Mouse (Mus musculus): Measurements from ENCODE around the gene Hrg. TPM values are rescaled to one million over a fixed set of nuclear protein-coding genes. Genes with fewer than 3 reads are reported as not detected.
"Not testable (repeated sequence)": the region's sequence is repeated elsewhere in the genome, so short reads cannot be mapped to it uniquely, and the experiment has no call there.

Hrg gene
- total RNA-seq (2022), result not detected

DNA sequence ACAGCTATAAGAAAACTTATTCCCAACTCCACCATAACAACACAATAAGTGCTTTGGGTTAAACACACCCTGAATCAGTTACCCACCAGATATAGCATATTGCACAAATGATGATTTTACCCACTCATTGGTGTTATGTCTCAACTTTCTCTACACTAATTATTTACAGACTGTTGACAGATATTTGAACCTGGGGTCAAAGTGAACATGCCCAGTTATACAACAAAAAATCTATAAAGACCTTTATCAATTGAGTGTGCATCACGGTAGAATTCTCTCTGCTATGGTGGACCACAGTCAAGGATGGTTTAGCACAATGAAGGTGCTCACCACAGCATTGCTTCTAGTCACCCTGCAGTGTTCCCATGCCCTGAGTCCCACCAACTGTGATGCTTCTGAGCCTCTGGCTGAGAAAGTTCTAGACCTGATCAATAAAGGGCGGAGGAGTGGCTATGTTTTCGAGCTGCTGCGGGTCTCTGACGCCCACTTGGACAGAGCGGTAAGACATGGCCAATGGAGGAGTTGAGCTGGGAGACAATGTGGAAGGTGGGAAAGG lies at the start of gene Hrg:
Gene Hrg (plus strand): TSS at position 233 of the 556 bp plus-strand sequence.
- no peak for DNase-seq (ENCODE audit: low spot score in 2 of 2)

DNA sequence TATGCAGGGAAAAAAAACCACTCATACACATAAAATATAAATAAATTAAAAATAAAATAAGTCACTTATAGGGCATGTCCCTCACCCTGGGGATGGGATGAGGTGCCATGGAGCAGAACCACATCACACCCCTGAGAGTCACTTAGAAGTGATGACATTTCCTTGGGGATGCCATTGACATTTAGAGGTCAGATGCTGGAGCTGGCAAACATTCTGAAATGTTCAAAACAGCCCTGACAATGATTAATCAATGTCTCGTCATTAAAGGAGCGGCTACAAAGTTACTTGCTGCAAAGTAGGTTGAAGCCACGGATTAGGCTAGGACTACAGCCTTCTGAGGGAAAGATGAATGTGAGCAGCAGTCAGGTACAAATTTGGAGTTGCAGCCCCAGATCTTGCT lies 49.5 kb upstream of the Hrg start:
- DNase-seq (ENCODE audit: low spot score in 2 of 2), result no peak

DNA sequence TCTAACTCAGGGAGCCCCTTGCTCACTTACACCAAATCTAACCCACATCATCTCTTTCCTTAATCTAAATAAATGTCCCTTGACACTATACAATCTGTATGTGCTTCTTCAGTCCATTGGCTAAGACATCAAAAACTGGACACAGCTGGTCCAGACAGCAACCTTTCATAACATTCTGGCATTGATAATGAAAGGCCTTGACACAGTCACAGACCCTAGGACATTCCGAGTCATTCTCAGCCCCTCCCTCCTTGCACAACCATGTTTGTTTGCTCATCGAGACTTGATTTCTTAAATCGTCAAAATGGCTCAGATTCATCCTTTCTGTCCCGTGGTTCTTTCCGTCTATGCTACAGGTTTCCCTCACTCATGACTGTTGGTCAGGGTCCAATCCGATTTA lies 41.6 kb upstream of the Hrg start:
- DNase-seq (ENCODE audit: low spot score in 2 of 2), result no peak

DNA sequence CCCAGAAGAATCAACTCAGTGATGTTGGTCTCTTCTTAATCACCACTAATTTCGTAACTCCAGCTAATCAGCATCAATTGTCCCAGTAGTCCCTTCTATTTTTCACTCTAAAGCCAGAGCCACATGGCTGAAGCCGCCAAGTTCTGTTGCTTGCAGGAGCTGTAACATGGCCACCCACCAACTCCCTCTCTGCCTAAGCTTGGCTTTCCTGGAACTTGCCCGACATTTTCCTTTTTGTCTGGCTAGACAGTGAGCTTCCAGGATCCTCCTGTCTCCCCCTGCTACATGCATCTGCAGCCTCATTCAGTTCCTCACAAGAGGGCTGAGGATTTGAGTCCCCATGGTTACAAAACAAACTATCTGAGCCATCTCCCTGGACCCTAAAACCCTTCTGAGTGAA lies 38.9 kb upstream of the Hrg start:
- DNase-seq (ENCODE audit: low spot score in 2 of 2), result peak; percentile 14 to 16

DNA sequence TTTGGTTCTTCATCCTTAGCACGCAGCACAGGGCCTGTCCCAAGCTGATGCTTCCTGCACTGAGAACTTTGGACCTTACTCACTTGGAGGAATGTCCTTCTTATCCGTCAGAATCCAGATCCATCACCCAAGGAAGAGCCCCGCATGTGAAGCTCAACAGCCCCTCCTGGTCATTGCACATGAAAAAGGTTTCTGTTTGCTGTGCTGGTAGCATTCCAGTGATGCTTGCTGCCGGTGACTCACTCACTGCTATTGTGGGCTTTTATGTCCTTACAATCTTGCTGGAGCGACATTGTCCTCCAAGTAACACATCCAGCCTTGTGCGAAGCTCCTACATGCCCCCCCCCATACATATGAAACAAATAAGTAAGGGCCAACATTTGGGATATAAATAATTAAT lies 38.0 kb upstream of the Hrg start:
- no peak for DNase-seq (ENCODE audit: low spot score in 2 of 2)

DNA sequence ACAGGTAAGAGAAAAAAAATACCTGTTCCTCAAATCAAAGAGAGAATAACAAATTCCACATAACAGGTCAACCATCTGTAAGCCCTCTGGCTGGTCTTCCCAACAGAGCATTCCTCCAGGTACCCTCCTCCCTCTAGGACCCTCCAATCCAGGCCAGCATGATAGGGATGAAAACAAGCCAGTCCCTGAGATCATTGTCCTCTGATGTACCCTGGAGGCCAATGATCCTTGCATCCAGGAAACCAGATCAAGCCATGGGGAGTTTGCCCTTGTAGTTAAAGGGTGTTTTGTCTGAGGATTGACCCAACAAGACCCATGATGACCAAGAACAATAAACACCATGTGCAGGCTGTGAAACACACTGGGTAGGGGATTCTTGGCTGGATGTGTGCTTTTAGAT lies 36.6 kb upstream of the Hrg start:
- no peak for DNase-seq (ENCODE audit: low spot score in 2 of 2)

DNA sequence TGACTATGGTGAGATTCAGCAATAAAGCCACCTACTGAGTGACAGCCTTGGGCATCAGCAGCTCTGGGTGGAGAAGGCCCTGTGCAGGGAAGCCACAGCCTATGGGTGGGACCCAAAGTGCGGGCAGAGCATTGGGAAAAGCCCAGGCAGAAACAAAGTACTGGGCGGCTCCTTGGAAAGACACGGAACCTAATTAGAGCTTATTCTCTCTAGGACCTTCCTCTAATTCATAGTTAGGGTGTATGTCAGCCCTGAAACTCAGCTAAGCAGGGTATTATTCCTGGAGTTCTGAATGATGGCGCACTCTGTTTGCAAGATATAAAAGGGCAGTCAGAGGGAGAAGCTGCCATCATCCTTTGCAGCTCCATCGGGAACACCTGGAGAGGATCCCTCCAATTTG lies 32.8 kb upstream of the Hrg start, which contains the start of gene Fetub:
Gene Fetub (plus strand): TSS at position 301 of the 400 bp plus-strand sequence.
- DNase-seq (ENCODE audit: low spot score in 2 of 2), result no peak

DNA sequence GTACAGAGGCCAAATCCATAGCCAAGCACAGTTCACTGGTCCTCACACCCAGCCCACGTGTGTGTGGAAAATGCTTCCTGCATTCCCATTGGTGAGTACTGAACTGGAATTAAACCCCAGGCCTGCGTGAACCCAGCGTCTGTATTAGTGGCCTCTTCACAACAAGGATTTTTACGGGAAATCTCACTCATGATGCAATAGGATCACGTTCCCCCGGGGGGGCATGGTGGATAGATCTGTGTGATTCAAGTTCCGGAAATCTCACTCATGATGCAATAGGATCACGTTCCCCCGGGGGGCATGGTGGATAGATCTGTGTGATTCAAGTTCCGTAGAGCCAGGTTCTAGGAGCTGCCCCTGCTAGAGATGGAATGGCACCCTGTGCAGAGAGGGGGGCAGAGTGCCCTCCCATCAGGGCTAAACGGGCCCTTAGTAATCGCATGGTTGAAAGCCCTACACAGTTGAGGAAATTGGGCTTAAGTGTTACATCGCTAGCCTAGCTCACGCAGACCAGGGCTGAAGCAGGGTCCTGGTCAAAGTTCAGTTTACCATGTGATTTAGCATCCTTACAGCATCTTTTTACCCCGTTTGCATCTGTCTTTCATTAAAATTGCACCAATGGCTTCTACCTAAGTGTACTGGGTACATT lies 32.1 kb upstream of the Hrg start:
- DNase-seq (ENCODE audit: low spot score in 2 of 2), result no peak

DNA sequence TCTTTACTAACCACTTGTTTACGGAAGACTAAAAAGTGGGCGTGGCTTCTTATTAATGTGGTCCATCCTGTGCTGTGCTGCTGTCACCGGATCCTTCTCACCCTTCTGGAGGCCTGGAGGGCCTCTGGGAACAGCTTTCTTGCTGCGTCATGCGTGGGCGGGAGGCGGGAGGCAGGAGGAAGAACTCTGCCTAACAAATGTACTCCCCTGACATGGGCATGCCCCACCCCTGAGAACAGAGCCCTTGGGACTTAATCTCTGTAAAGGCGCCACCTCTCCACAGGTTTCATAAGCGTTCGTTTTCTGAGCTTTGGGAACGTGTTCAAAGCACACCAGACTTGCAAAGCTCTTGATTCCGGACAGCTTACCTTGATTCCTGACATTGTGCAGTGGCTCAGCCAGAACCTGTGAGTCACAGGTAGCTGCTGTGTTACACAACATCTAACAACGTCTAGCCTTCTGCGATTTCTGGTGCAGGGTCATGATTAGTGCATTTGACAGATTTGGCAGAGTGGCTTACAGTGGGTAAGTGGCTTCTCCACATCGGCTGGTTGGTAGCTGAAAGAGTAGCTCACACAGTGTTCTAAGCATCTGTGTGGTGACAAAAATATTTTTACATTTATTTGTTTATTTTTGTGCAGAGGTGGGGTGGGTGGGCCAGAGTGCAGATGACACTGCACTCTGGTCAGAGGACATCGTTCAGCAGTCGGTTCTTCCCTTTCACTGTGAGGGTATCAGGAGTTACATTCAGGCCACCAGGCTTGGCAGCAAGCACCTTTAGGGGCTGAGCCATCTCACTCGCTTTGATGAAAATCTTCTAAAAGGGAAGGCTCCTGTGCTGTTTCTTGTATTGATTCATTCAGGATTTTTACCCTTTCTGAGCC lies 30.7 kb upstream of the Hrg start:
- DNase-seq (ENCODE audit: low spot score in 2 of 2), result no peak

DNA sequence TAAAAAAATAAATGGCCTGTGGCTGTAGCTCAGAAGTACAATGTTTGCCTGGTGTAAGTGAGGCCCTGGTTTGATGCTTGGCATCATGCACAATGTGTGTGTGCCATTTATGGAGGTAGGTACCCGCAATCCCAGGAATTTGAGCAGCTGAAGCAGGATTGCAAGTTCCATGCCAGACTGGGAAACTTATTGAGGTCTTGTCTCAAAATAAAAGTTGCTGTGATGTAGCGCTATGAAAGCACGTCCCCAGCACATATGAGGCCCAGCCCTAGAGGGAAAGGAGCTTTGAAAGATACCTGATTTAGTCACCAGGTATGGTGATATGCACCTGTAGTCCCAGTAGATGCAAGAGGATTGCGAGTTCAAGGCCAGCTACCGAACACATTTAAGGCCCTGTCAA lies 29.1 kb upstream of the Hrg start:
- DNase-seq (ENCODE audit: low spot score in 2 of 2), result no peak

DNA sequence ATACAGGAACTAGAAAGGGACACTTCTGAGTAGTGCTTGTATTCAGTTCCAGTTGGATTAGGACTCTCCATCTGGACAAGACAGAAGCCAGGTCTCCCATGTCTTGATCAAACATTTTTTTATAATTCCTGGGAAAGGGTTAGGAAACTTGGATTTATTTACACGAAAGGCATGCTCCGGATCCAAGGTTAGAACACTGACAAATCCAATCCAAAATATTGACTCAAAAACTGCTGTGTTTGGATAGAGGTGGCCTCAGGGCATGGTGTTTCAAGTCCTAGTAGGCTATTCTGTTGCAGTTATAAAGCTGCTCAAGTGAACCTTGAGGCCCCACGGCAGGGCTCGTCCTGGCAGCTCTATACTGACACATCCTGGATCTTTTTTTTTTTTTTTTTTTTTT lies 28.4 kb upstream of the Hrg start:
- DNase-seq (ENCODE audit: low spot score in 2 of 2), result no peak

DNA sequence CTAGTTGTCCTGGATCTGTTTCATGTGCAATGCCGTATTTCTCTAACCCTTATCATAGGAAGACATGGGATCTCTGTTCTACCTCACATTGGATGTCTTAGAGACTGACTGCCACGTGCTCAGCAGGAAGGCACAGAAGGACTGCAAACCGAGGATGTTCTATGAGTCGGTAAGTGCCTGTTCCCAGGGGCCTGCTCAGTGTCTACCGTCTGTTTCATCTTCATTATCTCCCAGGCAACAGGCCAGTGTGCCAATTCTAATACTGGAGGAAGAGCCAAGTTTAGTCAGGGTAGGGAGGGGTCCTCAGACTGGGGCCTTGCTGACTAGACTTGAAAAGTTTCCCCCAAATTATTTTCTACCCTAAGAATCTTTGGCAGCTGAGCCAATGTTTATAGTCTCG lies 21.3 kb upstream of the Hrg start:
- peak; percentile 64 to 65 for DNase-seq (ENCODE audit: low spot score in 2 of 2)

DNA sequence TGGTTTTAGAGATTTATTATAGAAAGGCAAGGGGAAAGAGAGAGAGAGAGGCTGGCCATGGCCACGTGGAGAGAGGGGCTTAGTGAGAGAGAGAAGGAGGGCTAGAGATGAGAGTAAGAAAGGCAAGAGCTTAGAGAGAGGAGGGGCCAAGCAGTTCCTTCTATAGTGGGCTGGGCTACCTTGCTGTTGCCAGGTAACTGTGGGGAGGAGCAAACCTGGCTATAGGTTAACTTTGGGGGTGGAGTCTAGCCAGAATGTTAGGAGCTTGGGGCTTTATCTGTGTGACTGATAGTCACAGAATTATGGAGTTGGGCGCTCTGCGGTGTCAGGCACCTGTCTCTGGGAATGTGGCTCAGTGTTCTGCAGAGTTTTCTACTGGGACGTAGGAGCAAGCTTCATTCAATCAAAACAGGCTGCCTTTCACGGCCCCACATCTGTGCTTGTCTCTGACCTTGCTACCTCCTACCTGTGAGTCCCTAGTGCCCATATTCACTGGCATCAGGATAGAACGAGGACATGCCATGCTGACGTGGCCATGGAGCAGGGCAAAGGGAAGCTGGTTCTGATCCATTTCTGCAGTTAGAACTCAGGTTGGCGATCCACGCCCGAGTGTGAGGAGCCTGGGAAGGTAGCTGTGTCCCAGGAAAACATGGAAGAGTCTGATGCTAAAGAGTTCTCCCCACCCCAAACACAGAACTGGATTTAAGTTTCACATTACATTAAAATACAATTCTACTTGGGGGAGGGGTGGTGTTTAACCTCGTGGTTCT lies 19.3 kb upstream of the Hrg start:
- DNase-seq (ENCODE audit: low spot score in 2 of 2), result no peak

DNA sequence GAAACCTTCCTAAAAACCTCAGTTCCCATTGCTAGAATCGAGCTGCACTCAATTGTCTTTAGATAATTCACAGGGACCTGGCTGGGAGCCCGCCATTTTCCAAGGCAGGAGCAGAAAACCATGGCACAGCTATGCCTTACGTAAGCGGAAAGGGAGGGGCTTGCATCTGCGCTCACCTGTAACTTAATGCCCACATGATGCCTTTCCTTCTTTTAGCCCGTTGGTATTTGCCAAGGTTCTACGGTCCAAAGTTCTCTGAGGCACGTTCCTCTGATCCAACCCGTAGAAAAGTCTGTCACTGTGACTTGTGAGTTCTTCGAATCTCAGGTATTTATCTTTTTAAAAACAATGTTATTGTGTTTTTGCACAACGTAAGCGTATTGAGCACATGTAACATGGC lies 13.2 kb upstream of the Hrg start:
- no peak for DNase-seq (ENCODE audit: low spot score in 2 of 2)

DNA sequence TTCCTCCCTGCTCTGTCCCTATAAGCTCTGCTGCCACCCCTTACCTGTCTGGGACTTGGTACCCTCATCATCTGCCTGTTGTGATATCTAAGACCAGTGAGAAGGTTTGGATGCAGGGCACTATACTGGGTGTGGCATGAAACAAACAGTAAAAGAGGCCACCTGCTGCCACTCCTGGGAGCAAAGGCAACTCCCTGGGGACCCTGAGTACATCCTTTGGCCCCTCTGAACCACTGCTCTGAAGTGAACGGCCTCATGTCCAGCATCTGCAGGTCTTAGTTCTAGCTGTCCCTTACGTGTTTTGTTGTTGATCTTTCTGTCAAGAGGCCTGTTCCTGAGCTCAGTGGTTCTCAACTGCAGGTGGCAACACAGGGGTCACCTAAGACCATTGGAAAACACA lies 12.3 kb upstream of the Hrg start:
- no peak for DNase-seq (ENCODE audit: low spot score in 2 of 2)

DNA sequence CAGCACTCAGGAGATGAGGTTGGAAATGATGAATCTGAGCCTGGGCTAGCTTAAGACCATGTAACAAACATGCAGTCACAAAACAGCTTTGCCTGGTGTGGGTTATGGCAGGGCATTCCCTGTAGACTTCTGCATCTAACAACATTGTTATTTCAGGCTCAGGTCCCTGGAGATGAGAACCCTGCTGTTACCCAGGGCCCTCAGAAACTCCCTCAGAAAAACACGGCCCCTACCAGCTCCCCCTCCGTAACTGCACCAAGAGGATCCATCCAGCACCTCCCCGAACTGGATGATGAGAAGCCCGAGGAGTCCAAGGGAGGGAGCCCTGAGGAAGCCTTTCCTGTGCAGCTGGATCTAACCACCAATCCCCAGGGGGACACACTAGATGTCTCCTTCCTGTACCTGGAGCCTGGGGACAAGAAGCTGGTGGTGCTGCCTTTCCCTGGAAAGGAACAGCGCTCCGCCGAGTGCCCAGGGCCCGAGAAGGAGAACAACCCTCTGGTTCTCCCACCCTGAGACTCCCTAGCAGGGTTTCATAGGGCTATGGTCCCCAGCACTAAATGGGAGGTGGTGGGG lies 11.7 kb upstream of the Hrg start:
- no peak for DNase-seq (ENCODE audit: low spot score in 2 of 2)

DNA sequence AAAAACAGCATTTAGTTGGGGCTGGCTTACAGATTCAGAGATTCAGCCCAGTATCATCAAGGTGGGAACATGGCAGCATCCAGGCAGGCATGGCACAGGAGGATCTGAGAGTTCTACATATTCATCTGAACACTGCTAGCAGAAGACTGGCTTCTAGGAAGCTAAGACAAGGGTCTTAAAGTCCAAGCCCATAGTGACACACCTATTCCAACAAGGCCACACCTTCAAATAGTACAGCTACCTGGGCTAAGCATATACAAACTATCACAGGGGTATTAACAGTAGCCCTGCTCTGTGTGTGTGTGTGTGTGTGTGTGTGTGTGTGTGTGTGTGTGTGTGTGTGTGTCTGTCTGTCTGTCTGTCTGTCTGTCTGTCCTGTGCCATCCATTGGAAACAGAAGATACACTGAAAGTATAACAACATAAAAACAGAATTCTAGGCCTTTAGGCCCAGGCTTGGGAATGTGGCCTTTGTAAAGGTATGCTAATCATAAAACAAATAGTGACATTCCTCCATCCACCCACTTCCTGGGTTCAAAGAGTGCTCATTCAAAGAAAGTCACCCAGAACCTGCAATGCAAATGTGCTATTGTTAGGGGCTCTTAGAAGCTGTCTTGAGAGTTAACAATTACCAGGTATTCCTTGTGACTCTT lies 8.9 kb upstream of the Hrg start:
- not testable (repeated sequence) for DNase-seq (ENCODE audit: low spot score in 2 of 2)

DNA sequence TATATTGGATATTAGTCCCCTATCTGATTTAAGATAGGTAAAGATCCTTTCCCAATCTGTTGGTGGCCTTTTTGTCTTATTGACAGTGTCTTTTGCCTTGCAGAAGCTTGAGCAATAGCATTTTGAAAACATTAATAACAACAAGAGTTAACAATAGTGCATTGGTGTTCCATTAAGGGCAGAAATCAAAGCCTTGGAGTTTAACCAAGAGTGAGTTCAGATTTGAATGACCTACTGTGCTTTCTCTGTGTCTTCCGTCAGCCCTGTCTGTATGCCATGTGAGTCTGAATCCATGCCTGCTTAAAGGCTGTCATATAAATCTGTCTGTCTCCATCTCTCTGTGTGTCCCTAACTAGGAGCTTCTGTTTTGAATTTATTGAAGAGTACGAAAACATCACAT lies 3.5 kb upstream of the Hrg start:
- no peak for DNase-seq (ENCODE audit: low spot score in 2 of 2)

DNA sequence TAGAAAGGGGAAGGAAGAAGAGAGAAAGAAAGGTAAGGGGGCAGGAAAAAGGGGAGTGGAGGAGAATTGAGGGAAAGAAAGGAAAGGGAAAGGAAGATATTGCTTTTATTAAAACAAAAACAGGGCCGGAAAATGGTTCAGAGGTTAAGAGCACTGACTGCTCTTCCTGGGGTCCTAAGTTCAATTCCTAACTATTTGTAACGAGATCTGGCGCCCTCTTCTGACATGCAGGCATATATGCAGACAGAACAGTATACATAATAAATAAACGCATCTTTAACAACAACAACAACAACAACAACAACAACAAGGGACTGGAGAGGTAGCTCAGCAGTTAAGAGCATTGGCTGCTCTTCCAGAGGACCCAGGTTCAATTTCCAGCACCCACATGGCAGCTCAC lies 2.2 kb downstream of the Hrg start:
- DNase-seq (ENCODE audit: low spot score in 2 of 2), result no peak

DNA sequence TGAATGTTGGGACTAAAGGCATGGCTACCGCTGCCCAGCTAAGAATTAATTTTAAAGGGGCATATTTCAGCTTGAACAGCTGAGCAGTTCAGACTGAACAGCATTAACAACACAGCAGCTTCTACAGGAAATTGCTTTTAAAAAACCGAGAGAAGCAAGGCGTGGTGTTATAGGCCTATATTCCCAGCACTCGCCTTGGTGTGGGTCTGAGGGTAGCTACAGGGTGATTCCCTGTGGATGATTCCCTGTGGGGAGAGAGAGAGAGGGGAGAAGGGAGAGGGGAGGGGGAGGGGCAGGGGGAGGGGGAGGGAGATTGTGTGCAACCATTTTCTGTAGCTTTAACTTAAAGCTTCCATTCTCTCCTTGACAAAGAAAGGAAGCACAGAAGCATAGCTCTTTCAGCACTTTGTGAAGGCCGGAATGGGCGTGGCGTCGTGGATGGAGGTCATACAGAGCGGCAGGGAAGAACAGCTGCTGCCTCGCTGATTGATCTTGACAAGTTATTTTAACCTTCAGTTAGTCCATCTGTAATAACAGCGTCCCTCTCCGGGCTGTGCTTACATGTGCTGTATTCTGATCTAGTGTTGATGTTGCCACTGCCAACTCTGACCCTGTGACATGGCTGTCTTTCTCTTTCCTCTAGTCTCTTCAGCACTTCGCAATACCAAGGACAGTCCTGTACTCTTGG lies 4.7 kb downstream of the Hrg start:
- DNase-seq (ENCODE audit: low spot score in 2 of 2), result no peak

DNA sequence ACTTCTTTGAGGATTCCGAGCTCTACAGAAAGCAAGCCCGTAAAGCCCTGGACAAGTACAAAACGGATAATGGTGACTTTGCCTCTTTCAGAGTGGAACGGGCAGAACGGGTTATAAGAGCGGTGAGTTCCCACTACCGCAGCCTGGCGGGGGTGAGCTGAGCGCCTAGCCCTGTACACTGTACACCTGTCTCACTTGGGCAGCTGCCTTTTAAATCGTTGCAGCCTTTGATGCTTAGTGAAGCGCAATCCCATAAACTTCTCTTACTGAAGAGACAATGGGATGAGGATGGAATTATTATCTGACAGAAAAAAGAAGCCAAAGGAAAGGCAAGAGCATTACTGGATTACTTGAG lies 5.2 kb downstream of the Hrg start:
- DNase-seq (ENCODE audit: low spot score in 2 of 2), result no peak
